Mouse (Mus musculus) liver, embryonic 11.5 days (tissue): ENCODE results near the gene Gtf3c3. TPM values are rescaled to one million over a fixed set of nuclear protein-coding genes. Genes with fewer than 3 reads are reported as not detected.

Source experiments
- ATAC-seq: fragments of 200-750 bp; cut with Nextera tagmentation; replicated peaks from 2 replicates; pipeline ENCODE4 v1.8.0; 2017; ENCODE audit warnings: moderate number of reproducible peaks, mild to moderate bottlenecking, moderate TSS enrichment, moderate library complexity; ENCODE audit not compliant: low FRiP score
- DNase-seq: peaks from one replicate; pipeline ENCODE4 v3.0.0-alpha.2; 2017; ENCODE audit warnings: low spot score
- H3K27ac ChIP-seq: fragments of 300-500 bp; sonication (generic); 2 replicates; pipeline ENCODE4 v1.5.1; 2014; ENCODE audit warnings: mild to moderate bottlenecking, low read depth, low read length, control low read depth
- H3K27me3 ChIP-seq: fragments of 300-500 bp; sonication (generic); replicated peaks from 2 replicates; pipeline ENCODE4 v1.6.1; 2014; ENCODE audit warnings: low read length, mixed read lengths; ENCODE audit not compliant: control insufficient read depth, insufficient read depth
- H3K36me3 ChIP-seq: fragments of 300-500 bp; sonication (generic); 2 replicates; pipeline ENCODE4 v1.6.1; 2014; ENCODE audit warnings: mild to moderate bottlenecking, low read length, moderate library complexity, mixed read lengths; ENCODE audit not compliant: control insufficient read depth, insufficient read depth
- H3K4me1 ChIP-seq: fragments of 300-500 bp; sonication (generic); replicated peaks from 2 replicates; pipeline ENCODE4 v1.6.1; 2014; ENCODE audit warnings: low read length, mixed read lengths; ENCODE audit not compliant: control insufficient read depth, insufficient read depth
- H3K4me2 ChIP-seq: fragments of 300-500 bp; sonication (generic); 2 replicates; pipeline ENCODE4 v1.6.1; 2014; ENCODE audit warnings: mild to moderate bottlenecking, control low read depth, moderate library complexity
- H3K4me3 ChIP-seq: fragments of 300-500 bp; sonication (generic); 2 replicates; pipeline ENCODE4 v1.5.1; 2014; ENCODE audit warnings: low read depth, low read length, control low read depth
- H3K9ac ChIP-seq: fragments of 300-500 bp; sonication (generic); 2 replicates; pipeline ENCODE4 v1.6.1; 2014; ENCODE audit warnings: low read depth, low read length, control low read depth
- H3K9me3 ChIP-seq: fragments of 300-500 bp; sonication (generic); 2 replicates; pipeline ENCODE4 v1.6.1; 2016; ENCODE audit warnings: low read length, inconsistent platforms, mixed read lengths; ENCODE audit not compliant: control insufficient read depth
- WGBS: fragments of 180-500 bp; shearing (Covaris S2); extraction: QIAGEN DNeasy Blood & Tissue Kit; methylation state at CpG from one replicate; pipeline ENCODE4 v1.1.7; 2014; 5-methylcytosine and 5-hydroxymethylcytosine counted together
- polyA plus RNA-seq: library from polyadenylated mRNA; unstranded; fragments of >200 nt; fragmentation: Nextera tagmentation; extraction: Ambion mirVana; gene quantifications from 2 replicates; pipeline ENCODE4 v1.2.1, GENCODE M21; 2014

Gtf3c3 gene
- polyA plus RNA-seq, 1 experiment from 2014 or later, result 21.7 TPM

DNA sequence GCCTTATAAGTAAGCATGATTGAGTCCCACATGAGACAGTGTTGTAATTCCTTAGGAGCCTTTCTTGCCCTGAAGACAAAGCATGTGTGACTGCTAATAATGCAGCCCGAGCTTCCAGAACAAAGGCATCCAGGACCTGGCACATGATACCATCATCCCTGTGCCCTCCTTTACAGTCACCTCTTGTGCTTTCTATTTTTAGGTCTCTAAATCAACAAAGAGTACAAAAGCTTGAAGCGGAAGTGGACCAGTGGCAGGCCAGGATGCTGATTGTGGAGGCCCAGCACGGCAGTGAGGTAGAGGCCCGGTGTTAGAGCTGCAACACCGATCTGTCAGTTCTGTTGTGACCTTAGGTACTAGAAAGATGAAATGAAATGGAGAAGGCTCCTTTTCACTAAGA lies 83.3 kb downstream of the Gtf3c3 start:
- no peaks in the 10 kb centered on the region for H3K9me3 ChIP-seq
- WGBS, result 81% methylated on average over 5 of the region's 5 CpGs
- DNase-seq (no peak), ATAC-seq (no peak)
- no peak overlapping the region for H3K9ac ChIP-seq
- H3K36me3 ChIP-seq, result no peaks in the 10 kb centered on the region
- no peaks in the 10 kb centered on the region for H3K27me3 ChIP-seq
- no peaks in the 10 kb centered on the region for H3K4me1 ChIP-seq
- no peak overlapping the region for H3K27ac ChIP-seq
- no peak overlapping the region for H3K4me3 ChIP-seq
- no peak overlapping the region for H3K4me2 ChIP-seq

DNA sequence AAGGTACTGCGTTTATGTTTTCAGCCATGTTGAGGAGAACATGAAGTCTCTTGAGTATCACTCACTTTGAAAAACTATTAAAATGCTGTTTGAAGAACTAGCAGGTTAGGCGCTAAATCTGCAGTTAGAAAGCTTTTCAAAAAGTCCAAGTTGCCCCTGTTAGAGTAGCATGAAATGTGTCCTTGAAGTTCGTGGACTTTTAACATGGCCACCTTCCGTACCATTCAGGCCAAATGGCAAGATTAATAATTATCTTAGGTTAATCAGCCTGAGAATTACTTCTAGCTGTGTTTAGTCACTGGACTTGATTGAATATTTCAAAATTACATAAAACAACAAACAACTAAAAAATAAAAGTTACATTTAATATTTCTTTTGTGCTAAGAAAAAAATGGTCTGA lies 84.0 kb downstream of the Gtf3c3 start:
- no peak overlapping the region for H3K4me2 ChIP-seq
- DNase-seq (no peak), ATAC-seq (no peak)
- H3K27me3 ChIP-seq, result no peaks in the 10 kb centered on the region
- H3K9ac ChIP-seq, result no peak overlapping the region
- WGBS, result 84% methylated on average over 4 of the region's 4 CpGs
- H3K27ac ChIP-seq, result no peak overlapping the region
- no peak overlapping the region for H3K4me3 ChIP-seq
- H3K36me3 ChIP-seq, result no peaks in the 10 kb centered on the region
- no peaks in the 10 kb centered on the region for H3K4me1 ChIP-seq
- no peaks in the 10 kb centered on the region for H3K9me3 ChIP-seq

Other genes starting within 250 kb of the Gtf3c3 start
- gene Hecw2, start 243.8 kb downstream of the Gtf3c3 start, polyA plus RNA-seq, result 1.8 TPM in 2 replicates
- gene Ccdc150, start 188.3 kb downstream of the Gtf3c3 start, polyA plus RNA-seq, result 0.47 and 0.52 TPM in 2 replicates
- 2.5 and 2.8 TPM in 2 replicates for gene Pgap1, start 118.7 kb upstream of the Gtf3c3 start, polyA plus RNA-seq